Mouse (Mus musculus) forebrain, embryonic 11.5 days (tissue): ENCODE measurements around the gene Rbm25. TPM values are rescaled to one million over a fixed set of nuclear protein-coding genes. Genes with fewer than 3 reads are reported as not detected.

Experiments used
- ATAC-seq: fragments of 200-750 bp; cut with Nextera tagmentation; replicated peaks from 2 replicates; pipeline ENCODE4 v1.8.0; 2017; ENCODE audit warnings: moderate TSS enrichment; ENCODE audit not compliant: low FRiP score
- DNase-seq: peaks from one replicate; pipeline ENCODE4 v3.0.0-alpha.2; 2017; ENCODE audit warnings: low spot score
- H3K27ac ChIP-seq: fragments of 300-500 bp; sonication (generic); 2 replicates; pipeline ENCODE4 v1.5.1; 2014; ENCODE audit warnings: low read depth, low read length
- H3K27me3 ChIP-seq: fragments of 300-500 bp; sonication (generic); 2 replicates; pipeline ENCODE4 v1.6.1; 2014; ENCODE audit warnings: mild to moderate bottlenecking, low read length, mixed read lengths; ENCODE audit not compliant: control insufficient read depth, insufficient read depth
- H3K36me3 ChIP-seq: fragments of 300-500 bp; sonication (generic); 2 replicates; pipeline ENCODE4 v1.6.1; 2014; ENCODE audit warnings: mild to moderate bottlenecking, low read length, moderate library complexity, mixed read lengths; ENCODE audit not compliant: control insufficient read depth, insufficient read depth
- H3K4me1 ChIP-seq: fragments of 300-500 bp; sonication (generic); replicated peaks from 2 replicates; pipeline ENCODE4 v1.6.1; 2014; ENCODE audit warnings: low read length, mixed read lengths; ENCODE audit not compliant: control insufficient read depth, insufficient read depth
- H3K4me2 ChIP-seq: fragments of 300-500 bp; sonication (generic); 2 replicates; pipeline ENCODE4 v1.6.1; 2014; ENCODE audit warnings: low read depth, mild to moderate bottlenecking, low read length, moderate library complexity, mixed read lengths; ENCODE audit not compliant: severe bottlenecking
- H3K4me3 ChIP-seq: fragments of 300-500 bp; sonication (generic); 2 replicates; pipeline ENCODE4 v1.5.1; 2014; ENCODE audit warnings: low read depth, low read length
- H3K9ac ChIP-seq: fragments of 300-500 bp; sonication (generic); 2 replicates; pipeline ENCODE4 v1.6.1; 2014; ENCODE audit warnings: low read length
- H3K9me3 ChIP-seq: fragments of 300-500 bp; sonication (generic); 2 replicates; pipeline ENCODE4 v1.6.1; 2016; ENCODE audit warnings: low read length, mixed read lengths; ENCODE audit not compliant: control insufficient read depth
- WGBS: fragments of 180-500 bp; shearing (Covaris S2); extraction: QIAGEN DNeasy Blood & Tissue Kit; methylation state at CpG from one replicate; pipeline ENCODE4 v1.1.7; 2014; 5-methylcytosine and 5-hydroxymethylcytosine counted together
- polyA plus RNA-seq: library from polyadenylated mRNA; unstranded; fragments of >200 nt; fragmentation: Nextera tagmentation; extraction: Ambion mirVana; gene quantifications from 2 replicates; pipeline ENCODE4 v1.2.1, GENCODE M21; 2014

The Rbm25 gene
- polyA plus RNA-seq, 1 experiment from 2014 or later = 298 TPM

DNA sequence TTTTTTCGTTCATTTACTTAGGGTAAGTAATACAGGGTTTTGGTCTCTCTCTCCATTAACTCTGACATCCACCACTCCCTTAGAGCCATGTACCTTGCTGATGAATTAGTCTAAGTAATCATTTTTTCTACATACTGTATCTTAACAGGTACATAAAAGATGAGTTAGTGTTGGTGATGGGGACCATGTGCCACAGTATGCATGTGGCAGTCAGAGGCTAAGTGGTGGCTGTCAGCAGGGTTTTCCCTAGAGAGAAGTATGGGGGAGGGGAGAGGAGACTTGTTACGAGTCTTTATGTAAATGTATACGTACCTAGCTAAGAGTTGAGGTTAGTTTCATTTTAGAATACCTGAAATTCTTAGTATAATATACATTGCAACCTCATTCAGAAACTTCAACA lies 92.0 kb downstream of the Rbm25 start:
- Histone ChIP-seq H3K4me1 (no peaks in the 10 kb centered on the region), H3K27me3 (no peaks in the 10 kb centered on the region), H3K4me2 (no peak overlapping the region), H3K27ac (no peak overlapping the region), H3K9me3 (no peaks in the 10 kb centered on the region), H3K36me3 (peaks cover 4% of the 10 kb centered on the region; the same call in 1 of the 2 replicates), H3K4me3 (no peak overlapping the region), H3K9ac (no peak overlapping the region)
- ATAC-seq = no peak
- no peak for DNase-seq
- 92% methylated on average over 3 of the region's 3 CpGs for WGBS

DNA sequence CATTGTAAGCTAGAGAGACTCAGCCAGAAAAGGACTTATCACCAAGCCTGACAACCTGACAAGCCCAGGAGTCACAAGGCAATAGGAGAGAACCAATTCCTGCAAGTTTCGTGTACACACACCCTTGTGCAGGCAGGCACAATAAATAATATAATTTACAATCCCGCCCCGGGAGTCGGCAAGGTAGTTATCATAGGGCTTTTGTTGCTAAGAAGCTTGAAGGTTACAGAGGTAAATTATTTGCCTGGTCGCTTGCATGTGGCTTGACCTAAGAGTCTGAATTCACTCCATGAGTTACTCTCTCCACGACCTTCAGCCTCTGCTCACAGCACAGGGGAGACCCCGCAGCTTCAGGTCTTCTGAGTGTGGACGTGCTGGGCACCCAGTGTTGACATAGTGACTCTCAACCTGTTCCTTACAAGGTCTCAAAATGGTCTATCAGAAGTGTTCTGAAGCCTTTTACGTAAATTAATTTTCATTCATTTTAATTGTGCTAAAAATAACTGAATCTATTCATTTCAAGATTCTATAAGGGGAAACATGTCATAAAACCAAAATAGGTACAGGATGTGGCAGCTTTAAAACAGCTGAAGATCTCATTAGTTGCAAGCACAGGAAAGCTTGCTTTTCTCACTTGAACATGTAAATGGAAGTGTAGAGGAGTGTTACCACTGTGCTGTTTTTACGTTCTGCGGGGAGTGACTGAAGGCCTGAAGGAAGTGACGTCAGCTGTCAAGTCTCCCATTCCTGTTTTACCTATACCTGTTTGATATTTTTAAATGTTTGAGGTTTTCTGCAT lies 95.7 kb downstream of the Rbm25 start:
- no peak overlapping the region for H3K27ac ChIP-seq
- no peaks in the 10 kb centered on the region for H3K27me3 ChIP-seq
- no peaks in the 10 kb centered on the region for H3K9me3 ChIP-seq
- no peaks in the 10 kb centered on the region for H3K4me1 ChIP-seq
- no peak overlapping the region for H3K4me3 ChIP-seq
- 93% methylated on average over 12 of the region's 12 CpGs for WGBS
- no peak for ATAC-seq
- no peak overlapping the region for H3K9ac ChIP-seq
- no peak overlapping the region for H3K4me2 ChIP-seq
- DNase-seq = no peak
- H3K36me3 ChIP-seq = peaks cover 4% of the 10 kb centered on the region; the same call in 1 of the 2 replicates

DNA sequence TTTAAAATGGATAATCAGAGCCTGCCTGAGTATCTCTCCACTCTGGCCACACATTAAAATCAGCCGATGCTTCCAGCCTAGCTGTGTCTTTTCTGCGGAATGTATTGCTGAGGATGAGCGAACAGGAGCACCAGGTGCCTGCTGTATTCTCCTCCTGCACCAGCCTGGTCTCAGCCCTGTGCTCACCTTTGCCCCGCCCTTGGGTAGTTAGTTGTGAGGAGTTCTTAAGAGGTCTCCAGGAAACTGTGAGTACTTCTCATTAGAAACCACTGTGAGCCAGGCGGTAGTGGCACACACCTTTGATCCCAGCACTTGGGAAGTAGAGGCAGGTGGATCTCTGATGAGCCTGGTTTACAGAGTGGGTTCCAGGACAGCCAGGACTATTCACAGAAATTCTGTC lies 101.2 kb downstream of the Rbm25 start:
- H3K27ac ChIP-seq = no peak overlapping the region
- DNase-seq = no peak
- H3K9ac ChIP-seq = no peak overlapping the region
- H3K4me2 ChIP-seq = no peak overlapping the region
- H3K36me3 ChIP-seq = peaks cover 3% of the 10 kb centered on the region; the same call in 1 of the 2 replicates
- ATAC-seq = no peak
- no peaks in the 10 kb centered on the region for H3K4me1 ChIP-seq
- WGBS = 93% methylated on average over 5 of the region's 5 CpGs
- no peaks in the 10 kb centered on the region for H3K27me3 ChIP-seq
- H3K4me3 ChIP-seq = no peak overlapping the region
- H3K9me3 ChIP-seq = no peaks in the 10 kb centered on the region

Other genes starting within 250 kb of the Rbm25 start
- 4.4 and 4.6 TPM in 2 replicates for gene Dpf3, start 143.5 kb upstream of the Rbm25 start, polyA plus RNA-seq
- 24.4 and 26.7 TPM in 2 replicates for gene Dcaf4, start 110.8 kb upstream of the Rbm25 start, polyA plus RNA-seq
- gene Zfyve1, start 34.0 kb upstream of the Rbm25 start, polyA plus RNA-seq = 24.8 and 24.9 TPM in 2 replicates
- 64.9 and 69.6 TPM in 2 replicates for gene Psen1, start 56.9 kb downstream of the Rbm25 start, polyA plus RNA-seq
- 0.04 and 0.05 TPM in 2 replicates for gene Papln, start 132.4 kb downstream of the Rbm25 start, polyA plus RNA-seq